Mouse (Mus musculus): Measurements from ENCODE around the gene Gk.

Gk gene

GRCm38 (mm10) chrX:85776544-85777087 lies at the start of gene Gk:
Gene Gk (minus strand): TSS chrX:85776819.
- DNase-seq (ENCODE audit: low spot score): peak; percentile 95

- DNase-seq (ENCODE audit: low spot score): no peak
Measured at GRCm38 (mm10) chrX:85804706-85805376, 28.2 kb upstream of the Gk start.

DNA sequence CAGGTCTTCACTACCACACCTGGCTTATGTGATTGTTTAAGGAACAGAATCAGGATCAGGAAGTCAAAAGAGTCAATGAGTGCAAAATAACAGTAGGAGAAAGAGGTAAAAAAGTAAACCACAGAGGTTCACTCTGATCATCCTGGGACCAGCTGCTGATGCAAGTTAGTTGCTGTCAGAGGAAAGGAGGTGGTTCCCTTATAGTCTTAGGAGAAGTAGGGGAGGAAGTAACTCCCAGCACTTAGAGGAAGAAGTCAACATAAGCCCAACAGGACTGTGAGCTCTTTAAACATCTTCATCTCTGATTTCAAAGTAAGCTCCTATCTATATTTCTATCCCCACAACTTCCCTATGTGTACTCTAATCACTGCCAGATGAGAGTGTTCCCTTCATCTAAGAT lies 26.4 kb upstream of the Gk start:
- no peak for DNase-seq (ENCODE audit: low spot score)

DNA sequence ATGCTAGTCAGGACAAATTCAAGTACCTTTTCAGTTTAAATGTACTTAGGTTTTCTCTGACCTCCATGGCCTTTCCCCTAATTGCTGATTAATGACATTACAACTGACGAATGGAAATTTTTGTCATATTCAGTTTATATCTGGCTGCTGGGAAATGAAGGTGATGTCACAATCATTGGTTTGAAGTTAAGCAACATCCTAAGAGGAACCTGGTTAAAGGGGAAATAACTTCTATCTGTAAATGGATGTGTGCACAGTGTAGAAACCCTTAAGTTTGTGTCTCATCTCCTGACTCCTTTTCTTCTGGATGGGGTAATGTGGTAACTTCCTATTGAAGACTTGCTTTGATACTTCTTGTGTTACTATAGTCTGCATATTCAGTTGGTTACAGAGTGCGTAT lies 20.8 kb upstream of the Gk start:
- no peak for DNase-seq (ENCODE audit: low spot score)

GRCm38 (mm10) chrX:85778346-85778745 lies 1.7 kb upstream of the Gk start:
- no peak for DNase-seq (ENCODE audit: low spot score)

- DNase-seq (ENCODE audit: low spot score): peak; percentile 3
Measured at GRCm38 (mm10) chrX:85777141-85777540, 522 bp upstream of the Gk start.

- no peak for DNase-seq (ENCODE audit: low spot score)
Measured at GRCm38 (mm10) chrX:85775879-85776543, 608 bp downstream of the Gk start.

GRCm38 (mm10) chrX:85771303-85771702 lies 5.3 kb downstream of the Gk start:
- no peak for DNase-seq (ENCODE audit: low spot score)

DNA sequence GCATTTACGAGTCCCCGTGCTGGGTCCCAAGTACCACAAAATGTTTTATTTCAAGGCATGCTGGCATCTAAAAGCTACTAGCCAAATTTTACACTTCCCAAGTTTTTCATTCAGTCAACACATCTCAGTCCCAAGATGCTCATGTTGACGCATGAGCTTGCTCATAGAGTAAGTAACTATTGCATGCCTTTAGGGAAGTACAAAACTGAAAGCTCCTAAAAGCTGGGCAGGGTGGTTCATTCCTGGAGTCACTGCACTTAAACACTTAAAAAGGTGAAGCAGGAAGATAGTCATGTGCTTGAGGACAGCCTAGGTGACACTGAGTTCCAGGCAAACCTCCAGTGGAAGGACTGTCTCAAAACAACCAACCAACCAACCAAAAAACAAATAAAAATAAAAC lies 5.9 kb downstream of the Gk start:
- DNase-seq (ENCODE audit: low spot score): no peak

DNA sequence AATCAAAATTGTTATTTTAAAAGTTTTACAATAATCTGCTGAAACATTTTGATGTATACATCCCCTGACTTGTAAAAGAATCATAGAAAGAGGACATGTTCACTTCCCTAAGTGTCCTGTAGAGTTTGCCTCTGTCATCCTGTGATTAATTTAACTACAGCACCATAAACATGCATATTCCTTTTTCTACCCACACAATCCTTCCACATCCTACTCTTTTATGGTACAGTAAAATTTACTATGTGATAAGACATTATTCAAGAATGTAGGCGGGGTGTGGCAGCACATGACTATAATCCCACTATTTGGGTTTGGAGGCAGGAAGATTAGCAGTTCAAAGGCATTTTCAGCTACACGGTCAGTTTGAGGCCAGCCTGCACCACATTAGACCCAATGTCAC lies 8.0 kb downstream of the Gk start:
- DNase-seq (ENCODE audit: low spot score): no peak

DNA sequence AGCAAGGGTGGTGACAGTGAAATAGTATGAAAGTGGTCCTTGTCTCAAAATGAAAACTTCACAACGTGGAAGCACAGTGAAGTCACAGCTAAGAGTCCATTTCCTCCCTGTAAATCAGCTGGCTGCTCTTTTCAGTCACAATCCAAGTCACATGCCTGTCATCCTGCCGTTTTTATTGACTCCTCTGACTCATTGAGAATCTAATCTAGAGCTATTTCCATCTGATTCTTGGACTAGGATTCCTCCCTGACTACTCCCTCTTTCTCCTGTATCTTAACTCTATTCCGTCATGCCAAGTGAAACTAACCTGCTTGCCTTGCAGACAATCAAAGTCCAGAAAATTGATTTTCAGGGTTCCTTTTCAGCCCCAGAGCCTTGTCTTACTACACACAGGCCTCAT lies 20.6 kb downstream of the Gk start:
- no peak for DNase-seq (ENCODE audit: low spot score)

GRCm38 (mm10) chrX:85743837-85744236 lies 32.8 kb downstream of the Gk start:
- DNase-seq (ENCODE audit: low spot score): no peak

DNA sequence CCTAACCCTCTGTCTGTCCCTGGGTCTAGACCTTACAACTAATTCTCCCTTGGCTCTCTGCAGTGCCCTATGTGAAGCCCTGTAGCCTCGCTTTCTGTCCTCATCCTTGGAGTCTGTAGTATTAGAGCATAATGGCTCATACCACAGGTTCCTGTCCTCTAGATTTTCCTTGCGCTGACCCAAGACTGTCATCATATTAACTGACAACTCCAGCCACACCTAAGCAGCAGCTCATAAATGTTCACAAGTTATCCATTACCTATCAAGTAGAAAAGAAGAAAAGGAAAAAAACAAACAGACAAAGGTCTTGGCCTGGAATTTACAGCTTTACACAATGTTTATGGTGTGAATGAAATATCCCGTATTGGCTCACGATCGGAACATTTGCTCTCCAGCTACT lies 43.4 kb downstream of the Gk start:
- DNase-seq (ENCODE audit: low spot score): no peak

DNA sequence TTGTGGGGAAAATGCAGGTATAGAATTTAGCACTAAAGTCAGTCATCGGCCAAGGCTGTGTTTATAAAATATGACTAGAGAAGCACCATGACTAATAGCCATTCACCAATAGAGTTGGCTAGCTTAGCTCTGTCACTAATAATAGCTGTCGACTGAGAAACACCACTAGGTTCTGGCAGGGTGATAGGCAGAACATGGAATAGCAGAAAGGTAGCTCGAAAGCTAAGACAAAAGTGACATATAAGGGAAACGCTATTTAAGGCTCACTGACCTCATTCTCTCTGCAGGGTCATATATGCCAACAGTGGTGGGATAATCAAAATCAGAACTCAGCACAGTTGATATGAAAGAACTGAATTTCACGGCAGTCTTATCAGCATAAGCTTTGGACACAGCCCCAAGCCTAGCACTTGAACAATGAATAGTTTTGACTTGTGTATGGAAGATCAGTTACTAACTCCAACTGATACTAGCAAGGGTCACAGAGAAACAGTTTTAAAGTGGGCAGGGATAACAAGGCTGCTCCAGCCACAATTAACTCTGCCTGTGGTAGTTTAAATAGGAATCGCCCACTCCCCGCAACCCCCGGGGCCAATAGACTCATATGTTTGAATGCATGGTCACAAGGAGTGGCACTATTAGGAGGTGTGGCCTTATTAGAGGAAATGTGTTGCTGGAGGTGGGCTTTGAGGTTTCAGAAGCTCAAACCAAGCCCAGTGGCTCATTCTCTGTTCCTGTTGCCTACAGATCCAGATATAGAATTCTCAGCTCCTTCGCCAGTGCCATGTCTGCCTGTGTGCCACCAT lies 45.3 kb downstream of the Gk start:
- DNase-seq (ENCODE audit: low spot score): no peak

- no peak for DNase-seq (ENCODE audit: low spot score)
Measured at GRCm38 (mm10) chrX:85721226-85721625, 55.4 kb downstream of the Gk start.

DNA sequence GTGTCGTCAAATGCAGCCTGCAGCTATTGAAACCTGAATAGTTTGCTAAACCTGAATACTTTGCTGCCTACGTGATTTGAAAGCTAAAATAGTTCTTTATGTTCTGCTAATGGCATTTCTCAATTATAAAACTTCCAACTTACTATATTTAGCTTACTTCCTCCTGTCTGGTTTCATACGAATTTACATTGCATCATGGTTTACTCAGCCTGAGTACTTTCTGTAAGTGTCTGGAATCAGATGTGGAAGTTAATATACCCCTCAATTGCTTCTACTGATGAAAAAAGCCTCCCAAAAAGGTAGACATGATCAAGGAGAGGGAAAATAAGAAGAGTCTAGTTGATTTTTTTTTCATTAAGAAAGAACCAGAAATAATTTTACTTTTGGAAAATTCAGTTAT lies 66.2 kb downstream of the Gk start:
- DNase-seq (ENCODE audit: low spot score): no peak

GRCm38 (mm10) chrX:85705715-85706114 lies 70.9 kb downstream of the Gk start:
- DNase-seq (ENCODE audit: low spot score): no peak

DNA sequence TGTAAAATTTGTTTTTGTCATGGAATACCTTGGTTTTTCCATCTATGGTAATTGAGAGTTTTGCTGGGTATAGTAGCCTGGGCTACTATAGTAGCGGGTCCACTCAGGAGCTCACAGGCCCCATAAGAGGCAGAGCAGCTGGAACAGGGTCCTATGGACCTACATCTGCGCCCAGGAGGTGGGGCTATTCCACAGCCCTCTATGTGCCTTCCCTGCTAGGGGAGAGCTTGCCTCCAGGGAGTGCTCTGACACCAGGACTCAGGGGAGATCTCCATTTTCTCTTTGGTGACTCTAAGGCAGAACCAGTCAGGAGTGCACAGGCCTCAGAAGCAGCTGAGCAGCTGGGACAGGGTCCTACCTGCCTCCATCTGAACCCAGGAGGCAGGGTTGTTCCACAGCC lies 92.9 kb downstream of the Gk start:
- DNase-seq (ENCODE audit: low spot score): no peak

DNA sequence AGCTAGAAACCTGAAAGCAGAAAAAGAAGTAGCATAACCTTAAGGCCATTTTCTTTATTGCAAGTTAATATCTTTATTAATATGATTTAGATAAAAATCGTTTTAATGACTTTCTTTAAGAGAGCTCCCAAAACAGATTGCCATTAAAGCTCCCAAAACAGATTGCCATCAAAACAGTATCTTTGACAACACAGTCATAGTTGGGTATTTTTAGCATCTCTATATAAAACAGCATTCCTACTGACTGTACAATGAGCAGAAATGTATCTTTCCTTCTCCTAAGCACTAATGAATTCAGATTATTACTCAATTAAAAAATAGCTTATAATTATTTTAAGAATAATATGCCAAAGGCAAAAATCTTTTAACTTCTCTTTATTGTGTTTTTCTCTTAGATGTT lies 94.5 kb downstream of the Gk start:
- no peak for DNase-seq (ENCODE audit: low spot score)

DNA sequence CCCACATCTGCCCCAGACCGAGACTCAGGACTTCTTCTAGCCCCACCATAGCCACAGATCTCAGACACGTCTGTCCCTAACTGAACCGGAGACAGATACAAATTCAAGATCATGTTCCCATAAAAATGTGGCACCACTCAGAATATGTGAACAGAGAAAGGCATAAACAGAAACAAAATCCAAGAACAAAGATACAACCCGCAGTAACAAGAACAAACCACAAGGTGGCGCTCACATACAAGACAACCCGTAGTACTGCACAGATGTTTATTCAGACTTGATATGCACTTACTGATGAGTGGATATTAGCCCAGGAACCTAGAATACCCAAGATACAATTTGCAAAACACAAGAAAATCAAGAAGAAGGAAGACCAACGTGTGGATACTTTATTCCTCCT lies 99.8 kb downstream of the Gk start:
- no peak for DNase-seq (ENCODE audit: low spot score)

Data from ovary, adult 18-20 months (tissue).